Mouse (Mus musculus): Measurements from ENCODE around the gene Pign. TPM values are rescaled to one million over a fixed set of nuclear protein-coding genes. Genes with fewer than 3 reads are reported as not detected.

The Pign gene
- polyA plus RNA-seq, 1 experiment from 2014 or later = 18.1 TPM

GRCm38 (mm10) chr1:105489456-105489855 is 174.0 kb downstream of the Pign start:
- Histone ChIP-seq H3K9me3 (no peaks in the 10 kb centered on the region), H3K4me1 (replicated peaks) (no peaks in the 10 kb centered on the region), H3K27ac (no peak overlapping the region), H3K9ac (replicated peaks) (no peak overlapping the region), H3K4me3 (replicated peaks) (no peak overlapping the region), H3K27me3 (no peaks in the 10 kb centered on the region), H3K4me2 (no peak overlapping the region), H3K36me3 (no peaks in the 10 kb centered on the region)
- ATAC-seq (ENCODE audit: insufficient number of reproducible peaks, insufficient read depth, low FRiP score, low TSS enrichment, low read depth) = no peak
- WGBS = 94% methylated on average over 3 of the region's 3 CpGs

GRCm38 (mm10) chr1:105487037-105487436 is 176.4 kb downstream of the Pign start:
- Histone ChIP-seq H3K27ac (no peak overlapping the region), H3K9ac (replicated peaks) (no peak overlapping the region)
- no peak for ATAC-seq (ENCODE audit: insufficient number of reproducible peaks, insufficient read depth, low FRiP score, low TSS enrichment, low read depth)

More at GRCm38 (mm10) chr1:105487037-105487436, 176.4 kb downstream of the Pign start:
- 70% methylated on average over 4 of the region's 4 CpGs for WGBS
- H3K36me3 ChIP-seq = no peaks in the 10 kb centered on the region
- H3K4me3 ChIP-seq (replicated peaks) = no peak overlapping the region
- no peaks in the 10 kb centered on the region for H3K27me3 ChIP-seq
- H3K9me3 ChIP-seq = no peaks in the 10 kb centered on the region
- no peak overlapping the region for H3K4me2 ChIP-seq
- no peaks in the 10 kb centered on the region for H3K4me1 ChIP-seq (replicated peaks)

Small RNAs within 50 kb of the gene (microRNA-seq; reads per million reads assigned to microRNA genes)
- not detected for gene Gm22426

Other genes starting within 250 kb of the Pign start
- gene Relch, start 184 bp upstream of the Pign start, polyA plus RNA-seq (2016; fragmentation: Nextera tagmentation; extraction: Ambion mirVana) = 28.0 and 29.7 TPM in 2 replicates
- 0.44 and 0.84 TPM in 2 replicates for gene Tnfrsf11a, start 117.0 kb upstream of the Pign start, polyA plus RNA-seq (2016; fragmentation: Nextera tagmentation; extraction: Ambion mirVana)